In genomic region chr1:194607406-194608261, GRCm38 (mm10) we compare ENCODE assay signal across 17 mouse cellular contexts. TPM values are rescaled to one million over a fixed set of nuclear protein-coding genes. Genes with fewer than 3 reads are reported as not detected.
DNase-seq lines count a peak whose midpoint lies in the region; ATAC-seq and TF ChIP-seq lines count a peak whose summit lies in the region.
"Had no signal": no experiment of that assay in that cellular context is flagged by ENCODE, and none has a peak within 500 bp of the region (broad histone marks: within the 10 kb centered on the region; RNA-seq: fewer than 3 reads in every experiment).

No protein-coding gene starts in this region.

- H3K4me1 ChIP-seq in forebrain, postnatal 0 days (ENCODE audit: insufficient read depth): peaks cover 7% of the 10 kb centered on the region; the same call in 1 of the 2 replicates
- peaks cover 20% of the 10 kb centered on the region for H3K4me1 ChIP-seq in forebrain, embryonic 15.5 days
- H3K4me1 ChIP-seq in ES-Bruce4 (ENCODE audit: control insufficient read depth, insufficient read depth, low read length): peaks cover 1% of the 10 kb centered on the region
- peaks cover 3% of the 10 kb centered on the region; the same call in 1 of the 2 replicates for H3K4me1 ChIP-seq in cortical plate, adult 2 months (ENCODE audit: control insufficient read depth, insufficient read depth, low read length)
- H3K4me1 ChIP-seq in heart, embryonic 11.5 days (ENCODE audit: control insufficient read depth, insufficient read depth, low read length): peaks cover 11% of the 10 kb centered on the region
- H3K4me1 ChIP-seq: neural tube, embryonic 15.5 days had no signal

- 50% methylated on average over 5 of the region's 5 CpGs for WGBS in forebrain, postnatal 0 days
- 45% methylated on average over 5 of the region's 5 CpGs for WGBS in forebrain, embryonic 15.5 days
- WGBS in heart, embryonic 11.5 days (ENCODE audit: insufficient replicate concordance): 67% methylated on average over 5 of the region's 5 CpGs

- no peaks in the 10 kb centered on the region for H3K27me3 ChIP-seq in forebrain, postnatal 0 days (ENCODE audit: insufficient read depth, low read length)
- H3K27me3 ChIP-seq in forebrain, embryonic 15.5 days: no peaks in the 10 kb centered on the region
- H3K27me3 ChIP-seq in ES-Bruce4 (ENCODE audit: control insufficient read depth, insufficient read depth, low read length, poor library complexity, severe bottlenecking): no peaks in the 10 kb centered on the region; the same call in 1 of the 2 replicates
- no peaks in the 10 kb centered on the region for H3K27me3 ChIP-seq in heart, embryonic 11.5 days (ENCODE audit: control insufficient read depth, insufficient read depth, low read length)
- H3K27me3 ChIP-seq: forebrain, embryonic 12.5 days; limb, embryonic 15.5 days; neural tube, embryonic 15.5 days had no signal

- H3K9me3 ChIP-seq in forebrain, postnatal 0 days (ENCODE audit: low read length): no peaks in the 10 kb centered on the region
- H3K9me3 ChIP-seq in forebrain, embryonic 15.5 days: no peaks in the 10 kb centered on the region
- no peaks in the 10 kb centered on the region for H3K9me3 ChIP-seq in ES-Bruce4 (replicated peaks; ENCODE audit: control insufficient read depth, insufficient read depth, low read length, poor library complexity, severe bottlenecking)
- no peaks in the 10 kb centered on the region for H3K9me3 ChIP-seq in heart, embryonic 11.5 days (replicated peaks; ENCODE audit: control insufficient read depth, low read length)
- H3K9me3 ChIP-seq: forebrain, embryonic 12.5 days; limb, embryonic 15.5 days; neural tube, embryonic 15.5 days had no signal

- no peak overlapping the region for H3K4me2 ChIP-seq in forebrain, postnatal 0 days (ENCODE audit: low read depth)
- H3K4me2 ChIP-seq in forebrain, embryonic 15.5 days (replicated peaks): no peak overlapping the region
- no peak overlapping the region for H3K4me2 ChIP-seq in heart, embryonic 11.5 days
- H3K4me2 ChIP-seq: forebrain, embryonic 12.5 days; limb, embryonic 15.5 days; neural tube, embryonic 15.5 days had no signal

- peak; percentile 42 for TF ChIP-seq CTCF in forebrain, postnatal 0 days (IDR thresholded peaks at IDR 0.05; ENCODE audit: low read depth)
- peak; percentile 51 for TF ChIP-seq CTCF in left cerebral cortex, adult 2 months (IDR thresholded peaks at IDR 0.05)
- TF ChIP-seq CTCF in ES-Bruce4 (IDR thresholded peaks at IDR 0.05; ENCODE audit: low read depth, low read length): peak; percentile 5
- TF ChIP-seq CTCF in cortical plate, adult 2 months (IDR thresholded peaks at IDR 0.05; ENCODE audit: extremely low read depth, insufficient read depth, low read length): peak; percentile 33; the same call in 1 of the 2 replicates

- no peak for ATAC-seq in forebrain, postnatal 0 days
- no peak for ATAC-seq in forebrain, embryonic 15.5 days (replicated peaks)
- ATAC-seq in heart, embryonic 11.5 days (replicated peaks; ENCODE audit: insufficient number of reproducible peaks, low FRiP score, low TSS enrichment): no peak

- intact Hi-C loops in left cerebral cortex, adult 2 months (cut with DNase I): no loop called here
- intact Hi-C loops in left cerebral cortex, postnatal 14 days (cut with DNase I): no loop called here

- TF ChIP-seq EP300 in ES-Bruce4 (IDR thresholded peaks at IDR 0.05; ENCODE audit: insufficient read depth, low read depth, low read length): no peak

- DNase-seq in forebrain, postnatal 0 days: no peak
- DNase-seq in left cerebral cortex, adult 2 months (ENCODE audit: extremely low spot score in 1 of 2, low spot score in 2 of 2): no peak
- no peak for DNase-seq in left cerebral cortex, postnatal 14 days (ENCODE audit: low spot score in 2 of 2)
- no peak for DNase-seq in embryo, embryonic 10.5 days (ENCODE audit: low spot score)
- DNase-seq: adrenal gland, postnatal 36 days; B cell, adult 2 months; cerebellum, adult 11-12 months; gastrocnemius, postnatal 14 days; thymus, adult 2 months had no signal

- no peak overlapping the region for H3K4me3 ChIP-seq in forebrain, postnatal 0 days (ENCODE audit: low read depth, low read length)
- H3K4me3 ChIP-seq in forebrain, embryonic 15.5 days: no peak overlapping the region
- no peak overlapping the region for H3K4me3 ChIP-seq in left cerebral cortex, adult 2 months
- H3K4me3 ChIP-seq in ES-Bruce4 (ENCODE audit: low read depth, low read length): no peak overlapping the region
- no peak overlapping the region for H3K4me3 ChIP-seq in cortical plate, adult 2 months (ENCODE audit: insufficient read depth, low read length)
- H3K4me3 ChIP-seq in heart, embryonic 11.5 days (ENCODE audit: low read depth, low read length): no peak overlapping the region
- H3K4me3 ChIP-seq: forebrain, embryonic 12.5 days; limb, embryonic 15.5 days; neural tube, embryonic 15.5 days had no signal

- TF ChIP-seq POLR2A in ES-Bruce4 (IDR thresholded peaks at IDR 0.05; ENCODE audit: insufficient read depth, low read length): no peak
- TF ChIP-seq POLR2A in cortical plate, adult 2 months (IDR thresholded peaks at IDR 0.05; ENCODE audit: extremely low read depth, insufficient read depth, low read length): no peak

- no peaks in the 10 kb centered on the region for H3K36me3 ChIP-seq in forebrain, postnatal 0 days (ENCODE audit: insufficient read depth)
- H3K36me3 ChIP-seq in forebrain, embryonic 15.5 days: no peaks in the 10 kb centered on the region
- no peaks in the 10 kb centered on the region for H3K36me3 ChIP-seq in ES-Bruce4 (ENCODE audit: control insufficient read depth, insufficient read depth, low read length, poor library complexity, severe bottlenecking)
- no peaks in the 10 kb centered on the region for H3K36me3 ChIP-seq in heart, embryonic 11.5 days (ENCODE audit: control insufficient read depth, insufficient read depth, low read length)
- H3K36me3 ChIP-seq: forebrain, embryonic 12.5 days; limb, embryonic 15.5 days; neural tube, embryonic 15.5 days had no signal

- no peak overlapping the region for H3K9ac ChIP-seq in forebrain, postnatal 0 days
- no peak overlapping the region for H3K9ac ChIP-seq in forebrain, embryonic 15.5 days (replicated peaks)
- no peak overlapping the region for H3K9ac ChIP-seq in ES-Bruce4 (ENCODE audit: low read depth, poor library complexity, severe bottlenecking)
- no peak overlapping the region for H3K9ac ChIP-seq in heart, embryonic 11.5 days (ENCODE audit: low read depth, low read length)
- H3K9ac ChIP-seq: forebrain, embryonic 12.5 days; limb, embryonic 15.5 days; neural tube, embryonic 15.5 days had no signal

- no peak overlapping the region for H3K27ac ChIP-seq in forebrain, postnatal 0 days (ENCODE audit: low read depth, low read length)
- no peak overlapping the region for H3K27ac ChIP-seq in forebrain, embryonic 15.5 days (replicated peaks)
- H3K27ac ChIP-seq in left cerebral cortex, adult 2 months: peak overlapping the region; percentile 38
- H3K27ac ChIP-seq in ES-Bruce4 (ENCODE audit: insufficient read depth, low read length): no peak overlapping the region
- H3K27ac ChIP-seq in cortical plate, adult 2 months (ENCODE audit: insufficient read depth, low read length): no peak overlapping the region
- no peak overlapping the region for H3K27ac ChIP-seq in heart, embryonic 11.5 days (ENCODE audit: low read depth, low read length)
- H3K27ac ChIP-seq: forebrain, embryonic 12.5 days; limb, embryonic 15.5 days; neural tube, embryonic 15.5 days had no signal

RNA-seq across cellular contexts. Expression of gene Plxna2, which starts 10.4 kb away (rescaled TPM):
- 69.3 and 83.6 TPM in 2 replicates for total RNA-seq in forebrain, postnatal 0 days (2014; rRNA removed)
- polyA plus RNA-seq in forebrain, postnatal 0 days (2015; fragmentation: Nextera tagmentation; extraction: Ambion mirVana): 14.5 and 18.6 TPM in 2 replicates
- polyA plus RNA-seq in forebrain, embryonic 15.5 days (2015; fragmentation: Nextera tagmentation; extraction: Ambion mirVana): 72.1 and 78.3 TPM in 2 replicates
- total RNA-seq in left cerebral cortex, adult 2 months (2021): 10 to 100 TPM; 95.0 to 97.9 TPM
- 100 to 1,000 TPM in 1 of 2 experiments, 10 to 100 TPM in 1; 93.9 to 106 TPM for total RNA-seq in left cerebral cortex, postnatal 14 days (2021)
- polyA plus RNA-seq in ES-Bruce4 (2011; ENCODE audit: insufficient read depth, insufficient read length, low read depth, missing spikeins): 1.6 and 2.2 TPM in 2 replicates
- 34.7 and 36.7 TPM in 2 replicates for polyA plus RNA-seq in cortical plate, adult 2 months (2012; rRNA removed)
- polyA plus RNA-seq in heart, embryonic 11.5 days (2014; fragmentation: Nextera tagmentation; extraction: Ambion mirVana): 6.4 and 6.7 TPM in 2 replicates
- total RNA-seq: monocyte, adult 5-6 weeks had no signal
